Mouse (Mus musculus) CH12.LX (cell line): ENCODE results near the gene Olfr711. TPM values are rescaled to one million over a fixed set of nuclear protein-coding genes. Genes with fewer than 3 reads are reported as not detected.

Experiments
- DNase-seq: peaks from one replicate; pipeline ENCODE4 v3.0.0-alpha.2; 2013; ENCODE audit errors: extremely low read depth
- H3K27ac ChIP-seq: 2 replicates; pipeline ENCODE4 v1.5.1; 2012; ENCODE audit warnings: low read depth, mild to moderate bottlenecking, control low read depth, moderate library complexity; ENCODE audit not compliant: insufficient read depth
- H3K27me3 ChIP-seq: replicated peaks from 2 replicates; pipeline ENCODE3; 2012; ENCODE audit warnings: inconsistent platforms
- H3K36me3 ChIP-seq, 2 experiments: replicated peaks in 1 of 2; 2 replicates each; pipeline versions ENCODE3 to v1.6.1; 2012; ENCODE audit warnings: inconsistent platforms in 1 of 2, low read length in 1 of 2, mild to moderate bottlenecking in 1 of 2, mixed read lengths in 1 of 2, moderate library complexity in 1 of 2; ENCODE audit not compliant: control insufficient read depth in 1 of 2, insufficient read depth in 1 of 2
- H3K4me1 ChIP-seq, 2 experiments: 2 replicates each; pipeline ENCODE4 v1.6.1; 2012; ENCODE audit warnings: inconsistent platforms in 1 of 2, moderate library complexity in 1 of 2; ENCODE audit not compliant: insufficient read depth in 2 of 2, control insufficient read depth in 1 of 2
- H3K4me2 ChIP-seq: 2 replicates; pipeline ENCODE4 v1.6.1; 2012; ENCODE audit warnings: low read depth, mild to moderate bottlenecking, control low read depth; ENCODE audit not compliant: poor library complexity, insufficient read depth, severe bottlenecking
- H3K4me3 ChIP-seq, 3 experiments: fragments of 150-350 bp in 1 of 3; sonication (generic) in 1 of 3; replicated peaks in 1 of 3; 2 replicates each; pipeline versions ENCODE3 to v1.5.1; 2011 to 2012; ENCODE audit warnings: low read depth in 2 of 3, low read length in 2 of 3, mild to moderate bottlenecking in 2 of 3, moderate library complexity in 2 of 3, control low read depth in 1 of 3, improper control_type of control experiment in 1 of 3, inconsistent platforms in 1 of 3, mixed read lengths in 1 of 3; ENCODE audit not compliant: poor library complexity in 1 of 3
- H3K79me2 ChIP-seq: replicated peaks from 2 replicates; pipeline ENCODE4 v1.6.1; 2012; ENCODE audit warnings: mild to moderate bottlenecking, moderate library complexity; ENCODE audit not compliant: control insufficient read depth, poor library complexity, insufficient read depth, severe bottlenecking; ENCODE audit errors: extremely low read depth
- H3K9ac ChIP-seq: 2 replicates; pipeline ENCODE4 v1.6.1; 2012; ENCODE audit warnings: low read depth, mild to moderate bottlenecking, control low read depth, moderate library complexity; ENCODE audit not compliant: insufficient read depth
- H3K9me3 ChIP-seq: replicated peaks from 2 replicates; pipeline ENCODE3; 2012; ENCODE audit warnings: low read length, inconsistent platforms, mixed read lengths
- BHLHE40 ChIP-seq: IDR thresholded peaks from 2 replicates; pipeline ENCODE4 v1.6.1; 2011; ENCODE audit warnings: mild to moderate bottlenecking, low read depth, low read length, improper control_type of control experiment
- CTCF ChIP-seq, 2 experiments: IDR thresholded peaks in 1 of 2; conservative IDR thresholded peaks in 1 of 2; 2 replicates each; pipeline ENCODE4 v1.5.1; 2011 to 2012; ENCODE audit warnings: low read depth in 2 of 2, low read length in 2 of 2, improper control_type of control experiment in 1 of 2, inconsistent platforms in 1 of 2, mild to moderate bottlenecking in 1 of 2, moderate library complexity in 1 of 2
- ELF1 ChIP-seq: IDR thresholded peaks from 2 replicates; pipeline ENCODE4 v1.6.1; 2014; ENCODE audit warnings: low read depth, mild to moderate bottlenecking, inconsistent platforms, low read length, improper control_type of control experiment
- IRF4 ChIP-seq: IDR thresholded peaks from 2 replicates; pipeline ENCODE4 v1.6.1; 2014; ENCODE audit warnings: low read depth, mild to moderate bottlenecking, inconsistent platforms, low read length, improper control_type of control experiment
- JUND ChIP-seq: conservative IDR thresholded peaks from 2 replicates; pipeline ENCODE4 v1.6.1; 2011; ENCODE audit warnings: low read depth, low read length, improper control_type of control experiment
- KAT2A ChIP-seq: IDR thresholded peaks from 2 replicates; pipeline ENCODE4 v1.6.1; 2012; ENCODE audit warnings: low read length, improper control_type of control experiment, inconsistent platforms; ENCODE audit not compliant: insufficient replicate concordance
- MAFK ChIP-seq: IDR thresholded peaks from 2 replicates; pipeline ENCODE4 v1.6.1; 2011; ENCODE audit warnings: low read length, improper control_type of control experiment; ENCODE audit not compliant: insufficient replicate concordance
- MAX ChIP-seq: IDR thresholded peaks from 2 replicates; pipeline ENCODE4 v1.6.1; 2011; ENCODE audit warnings: low read length, improper control_type of control experiment
- MAZ ChIP-seq: IDR thresholded peaks from 2 replicates; pipeline ENCODE4 v1.6.1; 2012; ENCODE audit warnings: low read depth, mild to moderate bottlenecking, inconsistent platforms, low read length, improper control_type of control experiment, moderate library complexity
- MEF2A ChIP-seq: IDR thresholded peaks from 2 replicates; pipeline ENCODE4 v1.6.1; 2014; ENCODE audit warnings: low read depth, mild to moderate bottlenecking, inconsistent platforms, low read length, improper control_type of control experiment, borderline replicate concordance
- MXI1 ChIP-seq: IDR thresholded peaks from 2 replicates; pipeline ENCODE4 v1.6.1; 2011; ENCODE audit warnings: mild to moderate bottlenecking, low read depth, low read length, improper control_type of control experiment
- NELFE ChIP-seq: IDR thresholded peaks from 2 replicates; pipeline ENCODE4 v1.6.1; 2011; ENCODE audit warnings: low read depth, low read length, improper control_type of control experiment
- NRF1 ChIP-seq: IDR thresholded peaks from 2 replicates; pipeline ENCODE4 v1.6.1; 2014; ENCODE audit warnings: low read depth, mild to moderate bottlenecking, inconsistent platforms, low read length, improper control_type of control experiment, moderate library complexity
- PAX5 ChIP-seq: IDR thresholded peaks from 2 replicates; pipeline ENCODE4 v1.6.1; 2012; ENCODE audit warnings: low read length, inconsistent platforms, mixed read lengths
- POLR2A ChIP-seq: IDR thresholded peaks from 2 replicates; pipeline ENCODE4 v1.6.1; 2011; ENCODE audit warnings: low read depth, mild to moderate bottlenecking, improper control_type of control experiment, low read length
- RCOR1 ChIP-seq: conservative IDR thresholded peaks from 2 replicates; pipeline ENCODE4 v1.6.1; 2012; ENCODE audit warnings: low read depth, mild to moderate bottlenecking, inconsistent platforms, low read length, improper control_type of control experiment
- TBP ChIP-seq: conservative IDR thresholded peaks from 2 replicates; pipeline ENCODE4 v1.6.1; 2011; ENCODE audit warnings: low read depth, low read length, improper control_type of control experiment
- UBTF ChIP-seq: IDR thresholded peaks from 2 replicates; pipeline ENCODE4 v1.6.1; 2012; ENCODE audit warnings: low read depth, mild to moderate bottlenecking, inconsistent platforms, low read length, improper control_type of control experiment, moderate library complexity
- ZC3H11A ChIP-seq: IDR thresholded peaks from 2 replicates; pipeline ENCODE4 v1.6.1; 2012; ENCODE audit warnings: low read depth, mild to moderate bottlenecking, inconsistent platforms, low read length, improper control_type of control experiment
- ZKSCAN1 ChIP-seq: IDR thresholded peaks from 2 replicates; pipeline ENCODE4 v1.6.1; 2012; ENCODE audit warnings: low read depth, inconsistent platforms, low read length, improper control_type of control experiment, borderline replicate concordance
- ZMIZ1 ChIP-seq: IDR thresholded peaks from 2 replicates; pipeline ENCODE4 v1.6.1; 2012; ENCODE audit warnings: low read depth, mild to moderate bottlenecking, inconsistent platforms, low read length, improper control_type of control experiment
- ZNF384 ChIP-seq: IDR thresholded peaks from 2 replicates; pipeline ENCODE4 v1.6.1; 2012; ENCODE audit warnings: low read depth, low read length, improper control_type of control experiment, inconsistent platforms
- dilution Hi-C: fragments of 300-500 bp; cut with MboI; formaldehyde crosslinking; loops from 2 replicates; pipeline ENCODE4 v1.14.3; 2020; ENCODE audit warnings: low sequenced_read_pairs; ENCODE audit not compliant: extremely low pct_unique_long_range_greater_than_20kb, extremely low pct_ligation_motif_present
- in situ Hi-C: fragments of 300-500 bp; cut with MboI; formaldehyde crosslinking; loops from 3 replicates; pipeline ENCODE4 v1.14.3; 2019; ENCODE audit warnings: low sequenced_read_pairs, low pct_ligation_motif_present, low pct_unique_long_range_greater_than_20kb, mixed read lengths
- polyA plus RNA-seq: library from polyadenylated mRNA; unstranded; fragments of >175 nt; gene quantifications from 2 replicates; pipeline ENCODE4 v1.2.1, GENCODE M21; 2012; ENCODE audit warnings: low read depth; ENCODE audit not compliant: insufficient read length
- total RNA-seq, 2 experiments: library from RNA; depleted of rRNA; stranded (reverse); fragments of 300-350 nt in 1 of 2; fragments of >200 nt in 1 of 2; gene quantifications; 2 replicates each; pipeline ENCODE4 v1.2.3; 2012 to 2014

Olfr711 gene
- total and polyA plus RNA-seq, 3 experiments = not detected

GRCm38 (mm10) chr7:107004169-107004568, 28.9 kb upstream of the Olfr711 start:
- DNase-seq = no peak
- H3K27me3 ChIP-seq = no peaks in the 10 kb centered on the region
- H3K9ac ChIP-seq = no peak overlapping the region
- H3K4me3 ChIP-seq = no peak overlapping the region
- H3K4me2 ChIP-seq = no peak overlapping the region
- H3K79me2 ChIP-seq = no peaks in the 10 kb centered on the region
- H3K9me3 ChIP-seq = no peaks in the 10 kb centered on the region
- in situ Hi-C loops (no loop called here), dilution Hi-C loops (no loop called here)
- no peaks in the 10 kb centered on the region for H3K4me1 ChIP-seq
- H3K27ac ChIP-seq = no peak overlapping the region
- H3K36me3 ChIP-seq = no peaks in the 10 kb centered on the region
- no peak for TF ChIP-seq MAZ
- TF ChIP-seq ZMIZ1 = no peak
- TF ChIP-seq IRF4 = no peak
- no peak for TF ChIP-seq ZNF384
- TF ChIP-seq ZC3H11A = no peak
- no peak for TF ChIP-seq MEF2A
- TF ChIP-seq MAFK = no peak
- TF ChIP-seq NRF1 = no peak
- TF ChIP-seq RCOR1 = no peak
- TF ChIP-seq BHLHE40 = no peak
- no peak for TF ChIP-seq ZKSCAN1
- no peak for TF ChIP-seq ELF1
- TF ChIP-seq KAT2A = no peak
- no peak for TF ChIP-seq UBTF
- no peak for TF ChIP-seq TBP
- no peak for TF ChIP-seq MXI1

- H3K4me3 ChIP-seq = no peak overlapping the region
- no peak overlapping the region for H3K27ac ChIP-seq
- H3K36me3 ChIP-seq = no peaks in the 10 kb centered on the region
- no peaks in the 10 kb centered on the region for H3K27me3 ChIP-seq
- TF ChIP-seq MAFK = no peak
- no peak for TF ChIP-seq CTCF (conservative IDR thresholded peaks at IDR 0.05 in 1 of 2, IDR thresholded peaks at IDR 0.05 in 1 of 2; ENCODE audit: low read depth in 2 of 2, low read length in 2 of 2)
- TF ChIP-seq TBP = no peak
- TF ChIP-seq ZC3H11A = no peak
- no peak for TF ChIP-seq POLR2A
- no peak for TF ChIP-seq MEF2A
- TF ChIP-seq JUND = no peak
- TF ChIP-seq PAX5 = no peak
- TF ChIP-seq NELFE = no peak
- no peak for TF ChIP-seq ZMIZ1
- no peak for TF ChIP-seq MAX
- no peaks in the 10 kb centered on the region for H3K9me3 ChIP-seq
- no peak overlapping the region for H3K4me2 ChIP-seq
- no peak overlapping the region for H3K9ac ChIP-seq
- no peak for DNase-seq
- dilution Hi-C loops = no loop called here
- no peaks in the 10 kb centered on the region for H3K4me1 ChIP-seq
- in situ Hi-C loops = no loop called here
- no peaks in the 10 kb centered on the region for H3K79me2 ChIP-seq
These were observed 25.5 kb upstream of the Olfr711 start for GRCm38 (mm10) chr7:107000798-107001197.
